Mouse (Mus musculus): Measurements from ENCODE around the gene Pkd1.
A peak's percentile ranks its signal among the peaks of the same experiment; 100 is the strongest.

Pkd1 gene

GRCm38 (mm10) chr17:24608370-24608769 lies 58.7 kb downstream of the Pkd1 start:
- DNase-seq (ENCODE audit: extremely low spot score), result no peak

- DNase-seq (ENCODE audit: extremely low spot score), result no peak
These were observed 59.2 kb downstream of the Pkd1 start for GRCm38 (mm10) chr17:24608874-24609273.

GRCm38 (mm10) chr17:24610711-24611110 lies 61.1 kb downstream of the Pkd1 start:
- no peak for DNase-seq (ENCODE audit: extremely low spot score)

- DNase-seq (ENCODE audit: extremely low spot score), result no peak
These were observed 68.0 kb downstream of the Pkd1 start for GRCm38 (mm10) chr17:24617561-24618194.

GRCm38 (mm10) chr17:24625472-24625871 lies 75.8 kb downstream of the Pkd1 start:
- DNase-seq (ENCODE audit: extremely low spot score), result no peak

GRCm38 (mm10) chr17:24628646-24629045 lies 79.0 kb downstream of the Pkd1 start:
- peak; percentile 70 for DNase-seq (ENCODE audit: extremely low spot score)

- no peak for DNase-seq (ENCODE audit: extremely low spot score)
These were observed 80.4 kb downstream of the Pkd1 start for GRCm38 (mm10) chr17:24630072-24630471.

GRCm38 (mm10) chr17:24632167-24632812 lies 82.7 kb downstream of the Pkd1 start, which contains the start of the genes Tsc2 and Nthl1:
Gene Tsc2, minus strand, starts transcription at chr17:24632630.
Gene Nthl1, plus strand, starts transcription at chr17:24632680.
- DNase-seq (ENCODE audit: extremely low spot score), result peak; percentile 89

GRCm38 (mm10) chr17:24632813-24633449 lies 83.3 kb downstream of the Pkd1 start:
- no peak for DNase-seq (ENCODE audit: extremely low spot score)

GRCm38 (mm10) chr17:24633831-24634230 lies 84.2 kb downstream of the Pkd1 start:
- no peak for DNase-seq (ENCODE audit: extremely low spot score)

GRCm38 (mm10) chr17:24635024-24635423 lies 85.4 kb downstream of the Pkd1 start:
- no peak for DNase-seq (ENCODE audit: extremely low spot score)

- DNase-seq (ENCODE audit: extremely low spot score), result no peak
These were observed 86.1 kb downstream of the Pkd1 start for GRCm38 (mm10) chr17:24635694-24636093.

GRCm38 (mm10) chr17:24636781-24637481 lies 87.3 kb downstream of the Pkd1 start:
- DNase-seq (ENCODE audit: extremely low spot score), result no peak

- DNase-seq (ENCODE audit: extremely low spot score), result no peak
These were observed 88.6 kb downstream of the Pkd1 start for GRCm38 (mm10) chr17:24638214-24638613.

GRCm38 (mm10) chr17:24638840-24639239 lies 89.2 kb downstream of the Pkd1 start:
- DNase-seq (ENCODE audit: extremely low spot score), result no peak

GRCm38 (mm10) chr17:24639571-24639988 lies 89.9 kb downstream of the Pkd1 start:
- no peak for DNase-seq (ENCODE audit: extremely low spot score)

GRCm38 (mm10) chr17:24640119-24640518 lies 90.5 kb downstream of the Pkd1 start:
- DNase-seq (ENCODE audit: extremely low spot score), result no peak

GRCm38 (mm10) chr17:24640581-24640980 lies 90.9 kb downstream of the Pkd1 start:
- no peak for DNase-seq (ENCODE audit: extremely low spot score)

GRCm38 (mm10) chr17:24641944-24642343 lies 92.3 kb downstream of the Pkd1 start:
- no peak for DNase-seq (ENCODE audit: extremely low spot score)

- no peak for DNase-seq (ENCODE audit: extremely low spot score)
These were observed 93.2 kb downstream of the Pkd1 start for GRCm38 (mm10) chr17:24642791-24643343.

GRCm38 (mm10) chr17:24644030-24644715 lies 94.5 kb downstream of the Pkd1 start:
- DNase-seq (ENCODE audit: extremely low spot score), result no peak

Measured in embryo, embryonic 9.5 days (tissue).